Mouse (Mus musculus): ENCODE results near the gene Rack1.
"Not testable (repeated sequence)": the region's sequence is repeated elsewhere in the genome, so short reads cannot be mapped to it uniquely, and the experiment has no call there.

The Rack1 gene

DNA sequence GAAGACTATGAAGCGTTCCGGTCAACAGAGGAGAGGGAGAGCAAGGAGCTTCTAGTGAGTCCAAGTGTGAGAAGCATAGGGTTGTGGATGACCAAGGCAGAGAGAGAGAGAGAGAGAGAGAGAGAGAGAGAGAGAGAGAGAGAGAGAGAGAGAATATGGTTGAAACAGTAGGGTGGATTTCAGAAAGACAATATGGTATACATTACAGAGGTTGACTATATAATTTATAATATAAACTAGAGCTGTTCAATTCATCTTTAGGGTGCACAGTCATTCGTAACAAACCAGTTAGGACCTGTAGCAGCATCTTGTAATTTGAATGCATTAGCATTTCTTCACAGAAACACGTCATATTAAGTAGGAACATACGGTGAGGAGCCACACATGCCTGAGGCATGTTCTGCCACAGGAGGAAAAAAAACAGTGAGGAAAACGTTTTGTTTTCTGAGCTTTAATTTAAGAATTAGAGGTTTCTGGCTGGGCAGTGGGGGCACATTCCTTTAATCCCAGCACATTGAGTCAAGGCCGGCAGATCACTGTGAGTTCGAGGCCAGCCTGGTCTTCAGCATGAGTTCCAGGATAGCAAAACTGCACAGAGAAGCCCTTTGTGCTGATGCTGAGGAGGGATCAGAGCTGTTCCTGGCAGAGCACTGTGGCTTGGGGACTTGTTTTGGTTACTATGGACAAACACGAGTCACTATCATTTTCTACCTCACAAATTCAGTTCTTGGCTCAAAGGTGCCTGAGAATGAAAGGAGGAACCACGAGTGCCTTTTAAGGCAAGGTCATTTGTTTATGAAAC, 38.9 kb downstream of the Rack1 start:
- DNase-seq (ENCODE audit: extremely low spot score, low spot score): no peak

DNA sequence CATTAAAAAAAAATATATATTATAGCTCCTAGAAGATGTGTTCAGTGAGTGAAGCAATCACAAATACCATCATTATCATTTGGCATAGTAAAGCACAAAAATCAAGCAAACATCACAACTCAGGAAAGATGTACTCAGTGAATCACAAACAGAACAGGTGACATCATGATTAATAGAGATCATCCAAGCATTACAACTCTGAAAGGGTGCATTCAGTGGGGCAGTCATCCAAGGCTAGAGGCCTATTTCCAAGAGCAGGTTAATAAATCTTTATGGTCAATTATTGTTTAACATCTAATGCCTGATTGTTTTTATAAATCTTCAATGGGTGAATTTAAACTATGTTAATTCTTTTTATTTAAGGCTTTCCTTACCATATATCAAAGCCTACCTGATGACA, 40.7 kb downstream of the Rack1 start:
- DNase-seq (ENCODE audit: extremely low spot score, low spot score): no peak

DNA sequence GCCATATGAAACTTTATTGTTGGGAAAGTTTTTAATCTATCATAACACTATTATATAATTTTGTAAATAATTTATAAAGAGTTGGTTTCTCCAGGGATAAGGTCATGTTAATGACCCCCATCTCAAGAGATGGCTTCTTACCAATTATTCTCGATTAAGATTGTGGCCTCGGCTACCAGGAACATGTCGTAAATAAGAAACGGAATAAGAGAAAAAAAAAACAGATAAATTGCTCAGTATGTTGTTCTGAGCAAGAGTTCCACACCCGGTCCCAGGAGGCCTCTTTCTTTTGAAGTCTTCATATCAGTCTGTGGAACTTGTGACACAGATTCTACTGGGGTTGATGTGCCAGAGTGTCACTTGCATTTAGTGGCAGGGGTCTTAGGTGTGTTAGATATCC, 41.1 kb downstream of the Rack1 start:
- no peak for DNase-seq (ENCODE audit: extremely low spot score, low spot score)

DNA sequence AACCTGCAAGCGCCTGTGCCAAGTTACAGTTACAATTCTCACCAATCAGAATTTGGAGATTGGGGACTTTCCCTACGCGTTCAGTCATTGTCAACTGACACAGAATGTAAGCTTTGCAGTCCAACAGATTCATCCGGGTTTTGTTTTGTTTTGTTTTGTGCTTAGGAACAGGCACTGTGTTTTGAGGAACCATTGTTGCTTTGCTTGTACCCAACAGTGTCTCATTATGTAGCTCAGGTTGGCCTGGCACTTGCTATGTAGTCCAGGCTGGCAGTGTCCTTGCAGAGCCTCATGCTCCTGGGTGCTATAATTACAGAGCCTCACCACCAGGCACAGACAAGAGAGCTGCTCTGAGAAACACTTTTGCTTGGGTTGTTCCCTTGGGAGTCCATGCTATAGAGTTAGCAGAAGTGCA, 42.3 kb downstream of the Rack1 start:
- DNase-seq (ENCODE audit: extremely low spot score, low spot score): no peak

DNA sequence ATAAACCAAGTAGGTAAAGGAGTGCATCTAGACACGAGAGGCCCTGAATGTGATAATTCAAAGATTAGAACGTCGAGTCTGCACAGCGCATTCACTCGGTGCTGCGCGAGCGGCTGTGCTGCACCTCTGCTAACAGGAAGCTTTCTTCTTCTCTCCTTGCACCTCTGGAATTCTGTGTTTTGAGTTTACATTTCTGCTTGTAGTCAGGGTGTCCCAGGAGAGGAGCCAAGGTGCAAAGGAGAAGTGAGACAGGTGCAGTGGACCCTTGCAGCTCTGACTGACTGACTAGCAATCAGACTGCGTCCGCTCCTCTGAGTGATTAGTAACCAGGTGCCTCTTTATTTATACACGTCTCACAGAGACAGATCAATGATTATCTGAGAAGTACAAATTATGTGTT, 43.1 kb downstream of the Rack1 start:
- DNase-seq (ENCODE audit: extremely low spot score, low spot score): no peak

DNA sequence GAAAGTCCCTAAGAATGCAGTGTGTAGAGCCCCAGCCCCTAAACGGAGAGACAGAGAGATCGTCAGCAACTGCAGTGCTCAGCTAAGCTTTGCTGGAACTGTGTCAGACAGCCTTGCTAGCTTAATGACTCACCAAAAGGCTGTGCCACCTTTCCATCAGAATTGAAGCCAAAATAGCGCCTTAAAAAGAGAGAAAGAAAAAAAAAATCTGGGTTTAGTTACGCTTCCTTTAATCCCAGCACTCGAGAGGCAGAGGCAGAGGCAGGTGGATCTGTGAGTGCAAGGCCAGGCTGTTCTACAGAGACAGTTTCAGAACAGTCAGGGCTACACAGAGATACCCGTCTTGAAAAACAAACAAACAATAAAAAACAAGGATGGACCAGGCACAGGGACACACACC, 44.2 kb downstream of the Rack1 start:
- no peak for DNase-seq (ENCODE audit: extremely low spot score, low spot score)

DNA sequence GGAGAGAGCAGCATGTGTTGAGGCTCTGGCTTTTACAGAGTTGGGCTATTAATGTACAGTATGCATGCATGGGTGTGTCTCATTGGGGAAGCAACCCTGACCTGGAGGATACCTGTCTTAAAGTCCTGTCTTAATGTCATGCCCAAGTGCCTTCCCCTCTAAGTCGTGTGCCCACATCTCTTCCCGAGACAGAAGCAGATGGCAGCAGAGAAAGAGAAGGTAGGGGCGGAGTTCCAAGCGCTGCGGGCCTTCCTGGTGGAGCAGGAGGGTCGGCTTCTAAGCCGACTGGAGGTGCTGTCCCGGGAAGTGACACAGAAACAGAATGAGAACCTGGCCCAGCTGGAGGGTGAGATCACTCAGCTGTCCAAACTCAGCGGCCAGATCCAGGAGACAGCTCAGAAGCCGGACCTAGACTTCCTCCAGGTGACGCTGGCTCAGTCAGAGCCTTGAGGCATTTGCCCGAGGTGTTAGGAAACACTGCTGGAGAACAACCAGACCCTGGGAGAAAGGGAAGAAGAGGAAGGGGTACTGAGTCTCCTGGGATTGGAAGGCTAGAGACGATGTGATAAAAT, 45.2 kb downstream of the Rack1 start:
- DNase-seq (ENCODE audit: extremely low spot score, low spot score): no peak

DNA sequence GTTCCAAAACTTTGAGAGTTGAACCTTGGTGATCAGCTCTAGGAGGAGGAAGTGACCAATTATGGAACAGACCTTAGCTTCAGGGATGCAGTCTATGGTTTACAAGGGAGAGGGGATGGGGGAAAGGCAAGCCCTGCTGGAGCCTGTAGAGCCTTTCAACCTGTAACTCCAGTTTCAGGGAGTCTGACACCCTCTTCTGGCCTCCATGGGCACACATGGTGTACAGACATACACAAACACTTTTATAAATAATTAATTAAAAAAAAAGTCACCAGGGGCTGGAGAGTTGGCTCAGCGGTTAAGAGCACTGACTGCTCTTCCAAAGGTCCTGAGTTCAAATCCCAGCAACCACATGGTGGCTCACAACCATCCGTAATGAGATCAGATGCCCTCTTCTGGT, 46.2 kb downstream of the Rack1 start:
- not testable (repeated sequence) for DNase-seq (ENCODE audit: extremely low spot score, low spot score)

DNA sequence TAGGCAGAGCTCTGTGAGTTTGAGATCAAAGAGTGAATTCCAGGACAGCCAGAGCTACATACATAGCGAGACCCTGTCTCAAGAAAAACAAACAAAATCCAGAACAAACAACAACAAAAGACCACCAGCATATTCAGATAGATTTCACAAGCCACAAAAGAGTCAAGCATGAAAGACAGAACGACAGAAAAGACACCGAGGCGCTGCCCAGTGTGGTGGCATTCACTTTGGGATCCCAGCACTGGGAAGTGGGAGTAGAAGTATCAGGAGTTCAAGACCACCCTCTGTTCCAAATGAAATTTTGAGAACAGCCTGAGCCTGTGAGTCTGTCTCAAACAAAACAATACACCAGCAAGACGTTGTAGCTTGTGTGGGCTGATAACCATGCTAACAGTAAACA, 46.7 kb downstream of the Rack1 start:
- no peak for DNase-seq (ENCODE audit: extremely low spot score, low spot score)

DNA sequence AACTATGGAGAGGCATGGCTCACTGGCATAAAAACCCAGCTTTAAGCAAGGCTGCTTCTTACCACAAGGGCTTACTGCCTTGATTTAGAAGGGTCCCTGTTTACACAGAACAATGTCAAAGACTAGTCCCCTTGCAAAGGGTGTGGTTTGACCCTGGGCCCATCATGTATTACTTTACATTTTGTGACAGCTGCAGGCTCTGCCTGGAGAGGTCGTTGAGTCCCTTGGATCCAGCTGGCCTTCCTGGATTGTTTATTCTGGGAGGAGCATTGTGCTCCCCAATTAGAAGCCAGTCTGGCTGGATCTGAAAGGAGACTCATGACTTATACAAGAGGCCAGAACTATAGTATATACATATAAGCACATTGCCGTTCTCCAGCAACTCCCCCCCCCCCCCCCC, 50.1 kb downstream of the Rack1 start:
- DNase-seq (ENCODE audit: extremely low spot score, low spot score): no peak

DNA sequence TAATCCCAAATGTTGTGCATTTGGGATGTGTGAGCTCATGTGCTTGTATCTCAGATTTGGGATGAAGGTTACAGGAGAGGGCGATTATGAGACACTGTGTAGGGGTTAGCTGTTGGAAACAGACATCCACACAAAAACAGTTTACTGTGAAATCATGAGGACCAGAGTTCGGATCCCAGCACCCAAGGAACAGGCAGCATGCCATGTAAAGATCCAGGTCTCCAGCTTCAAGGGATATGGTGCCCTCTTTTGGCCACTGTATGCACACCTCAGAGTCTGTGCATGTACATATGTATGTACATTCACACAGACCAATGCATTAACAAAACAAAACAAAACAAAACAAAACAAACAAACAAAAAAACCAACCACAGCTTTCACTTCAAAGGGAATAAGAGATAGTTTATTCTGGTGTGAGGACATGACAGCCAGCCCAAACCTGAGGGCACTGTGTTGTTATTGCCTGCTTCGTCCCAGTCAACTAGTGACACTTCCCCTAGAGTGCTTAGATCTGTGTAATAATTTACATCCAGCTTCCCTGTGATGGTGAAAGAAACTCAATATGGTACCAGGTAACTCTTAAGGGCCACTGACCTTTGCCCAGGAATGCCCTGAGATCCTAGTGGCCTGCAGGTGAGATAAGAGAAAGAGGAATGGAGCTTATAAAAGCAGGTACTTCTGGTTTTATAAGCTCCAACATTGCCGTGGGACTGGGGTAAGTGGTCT, 51.3 kb downstream of the Rack1 start:
- DNase-seq (ENCODE audit: extremely low spot score, low spot score): no peak

DNA sequence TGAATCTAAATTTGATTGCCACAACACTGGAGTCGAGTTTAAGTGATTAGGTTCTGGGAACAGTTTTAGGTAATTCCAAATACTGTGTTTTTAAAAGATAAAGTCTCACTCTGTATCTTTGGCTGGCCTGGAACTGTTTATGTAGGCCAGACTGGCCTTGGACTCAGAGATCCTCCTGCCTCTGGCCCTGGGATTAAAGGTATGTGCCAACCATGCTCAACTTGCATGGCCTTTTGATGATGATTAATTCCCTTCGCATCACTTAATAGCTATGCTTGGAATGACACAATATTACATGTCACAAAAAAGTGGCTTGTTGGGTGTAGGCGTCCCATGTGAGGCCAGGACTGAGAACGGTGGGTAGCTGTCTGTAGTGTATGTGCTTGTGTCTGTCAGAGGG, 52.1 kb downstream of the Rack1 start:
- no peak for DNase-seq (ENCODE audit: extremely low spot score, low spot score)

DNA sequence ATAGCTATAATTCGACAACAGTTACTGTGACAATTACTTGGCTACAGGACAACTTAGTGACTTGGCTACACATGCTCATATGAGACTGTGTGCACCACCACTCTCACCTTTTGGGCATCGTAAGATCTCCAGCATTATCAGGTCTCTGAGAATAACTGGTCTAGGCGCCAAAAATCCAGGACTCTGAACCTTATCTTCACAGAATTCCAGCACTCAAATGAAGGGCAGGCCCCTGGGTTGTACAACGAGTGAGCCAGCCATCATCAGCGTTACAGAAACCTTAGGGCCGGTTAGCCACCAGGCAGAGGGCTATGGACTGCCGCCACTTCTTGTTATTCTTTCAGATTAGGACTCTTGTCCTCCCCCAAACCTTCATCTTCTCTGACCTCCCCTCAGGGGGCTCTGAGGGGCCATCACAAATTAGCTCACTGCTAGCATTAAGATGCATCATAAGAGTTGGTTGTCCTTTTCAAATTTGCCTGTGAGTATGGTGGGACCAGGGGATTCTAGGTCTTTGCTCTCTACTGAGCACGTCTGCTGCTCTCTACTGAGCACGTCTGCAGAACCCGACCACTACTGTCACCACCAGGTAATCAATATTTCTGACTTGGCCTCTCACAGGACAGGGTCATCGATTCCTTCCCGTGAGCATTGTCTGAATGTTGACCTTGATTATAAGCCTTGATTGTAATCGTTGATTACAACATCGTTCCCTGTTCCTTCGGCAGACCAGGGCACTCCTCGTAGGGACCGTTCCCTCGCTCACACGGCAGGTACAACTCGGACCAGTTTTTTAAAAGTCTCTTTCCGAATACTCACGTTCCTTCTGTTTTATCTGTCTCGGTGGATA, 52.7 kb downstream of the Rack1 start:
- DNase-seq (ENCODE audit: extremely low spot score, low spot score): peak; percentile 62

DNA sequence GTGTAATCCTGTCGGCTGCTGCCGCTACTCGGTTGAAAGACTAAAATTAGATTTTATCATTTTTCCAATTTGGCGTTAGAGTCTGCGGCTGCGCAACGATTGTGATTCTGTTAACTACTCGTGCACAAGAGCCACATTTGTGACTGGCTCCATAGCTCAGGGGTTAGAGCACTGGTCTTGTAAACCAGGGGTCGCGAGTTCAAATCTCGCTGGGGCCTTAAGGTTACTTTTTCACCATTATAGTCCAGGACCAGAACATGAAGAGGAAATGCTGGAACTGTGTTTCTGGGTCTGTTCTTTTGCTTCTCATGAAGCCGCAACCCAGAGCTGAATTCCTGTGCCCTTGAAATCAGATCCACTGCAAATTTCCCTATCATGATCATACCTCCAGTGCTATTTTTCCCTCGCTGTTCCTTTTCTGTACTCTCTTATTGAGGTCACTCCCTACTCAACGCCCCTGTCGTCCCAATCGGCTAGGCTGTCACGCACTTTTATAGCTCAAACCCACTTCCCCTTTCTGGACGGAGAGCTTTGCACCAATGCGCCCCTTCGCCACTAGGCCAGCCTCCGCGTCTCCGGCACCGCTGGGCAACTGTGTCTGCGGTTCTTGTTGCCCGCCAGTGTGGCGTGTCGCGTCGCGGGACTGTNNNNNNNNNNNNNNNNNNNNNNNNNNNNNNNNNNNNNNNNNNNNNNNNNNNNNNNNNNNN, 53.5 kb downstream of the Rack1 start:
- peak; percentile 89 for DNase-seq (ENCODE audit: extremely low spot score, low spot score)

Measured in neural tube, embryonic 10.5 days (tissue).